Comparison of ENCODE assay signal across 20 mouse cellular contexts in genomic region chr14:14895363-14895762, GRCm38 (mm10).
DNase-seq lines count a peak whose midpoint lies in the region; ATAC-seq lines count a peak whose summit lies in the region.
"Had no signal": no experiment of that assay in that cellular context is flagged by ENCODE, and none has a peak within 500 bp of the region (broad histone marks: within the 10 kb centered on the region; RNA-seq: fewer than 3 reads in every experiment).

No protein-coding gene starts in this region.

- no peak for DNase-seq in spleen, adult 18-20 months
- DNase-seq in heart, postnatal 25 days (ENCODE audit: low spot score) = no peak
- no peak for DNase-seq in spleen, adult 12 weeks (ENCODE audit: low spot score)
- no peak for DNase-seq in heart, adult 18-20 months
- DNase-seq: adrenal gland, adult 2 months; adrenal gland, adult 8-10 months; adrenal gland, postnatal 10 days; adrenal gland, postnatal 14 days; adrenal gland, postnatal 25 days; adrenal gland, postnatal 36 days; B cell, adult 2 months; cerebellum, adult 11 months; cerebellum, adult 11-12 months had no signal

- peak; percentile 66; the same call in 1 of the 2 replicates for ATAC-seq in common myeloid progenitor, adult 5-6 weeks (replicated peaks; ENCODE audit: low read depth, poor library complexity, severe bottlenecking)
- peak; percentile 76 for ATAC-seq in granulocyte monocyte progenitor cell, adult 5-6 weeks (replicated peaks; ENCODE audit: poor library complexity, severe bottlenecking)
- ATAC-seq in megakaryocyte, adult 5-6 weeks (ENCODE audit: poor library complexity, severe bottlenecking) = 0 out of 2 replicates have a peak, but pooled peaks have one; percentile 12
- peak; percentile 79 for ATAC-seq in megakaryocyte progenitor cell, adult 5-6 weeks (replicated peaks; ENCODE audit: poor library complexity)
- ATAC-seq: activated CD4-positive, CD25-positive, alpha-beta regulatory T cell, adult 4 months; CD4-positive, CD25-positive, alpha-beta regulatory T cell, adult 4 months; Patski had no signal

- intact Hi-C loops in heart, postnatal 25 days (cut with DNase I) = no loop called here

Comparison
In these comparisons a context has a peak if more than half of its experiments do, and no peak if none do; other contexts are left out.
1. ATAC-seq: peak in every context shown above with its lines; median percentile 79 in megakaryocyte progenitor cell, adult 5-6 weeks; 76 in granulocyte monocyte progenitor cell, adult 5-6 weeks; 66 in common myeloid progenitor, adult 5-6 weeks; 12 in megakaryocyte, adult 5-6 weeks.